Mouse (Mus musculus): Measurements from ENCODE around the gene Mbnl1.

- TF ChIP-seq POLR2A (IDR thresholded peaks at IDR 0.05; ENCODE audit: insufficient read depth, low read depth, low read length) (no peak), CTCF (IDR thresholded peaks at IDR 0.05; ENCODE audit: insufficient read depth, low read depth, low read length) (no peak)
Measured at GRCm38 (mm10) chr3:60631183-60631582, 158.6 kb downstream of the Mbnl1 start.
